Mouse (Mus musculus): ENCODE data around the gene Ucma. TPM values are rescaled to one million over a fixed set of nuclear protein-coding genes. Genes with fewer than 3 reads are reported as not detected.
"Not testable (repeated sequence)": the region's sequence is repeated elsewhere in the genome, so short reads cannot be mapped to it uniquely, and the experiment has no call there.

Ucma gene
- not detected in 2 replicates for total RNA-seq (2017)

DNA sequence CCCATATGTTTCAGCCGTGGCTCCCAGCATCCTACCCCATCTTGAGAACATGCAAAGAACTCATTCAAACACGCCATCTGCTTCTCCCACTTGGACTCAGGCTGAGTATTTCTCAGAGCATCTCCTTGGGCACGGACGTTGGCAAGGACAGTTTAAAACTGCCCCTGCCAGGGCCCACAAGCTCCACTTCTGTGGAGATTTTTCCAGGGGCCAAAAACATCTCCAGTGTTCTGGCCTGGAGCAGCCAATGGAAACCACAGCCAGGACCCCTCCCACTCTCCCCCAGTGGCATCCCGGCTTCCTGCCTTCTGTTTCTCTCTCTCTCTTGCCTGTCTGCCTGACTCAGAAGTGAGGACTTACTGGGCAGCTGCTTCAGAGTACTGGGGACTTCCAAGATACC is at the start of gene Ucma:
Gene Ucma, plus strand, starts transcription at position 316 of the 400 bp plus-strand sequence.
- ATAC-seq (ENCODE audit: extremely low read depth, insufficient number of reproducible peaks, low FRiP score, poor library complexity, severe bottlenecking), result no peak

DNA sequence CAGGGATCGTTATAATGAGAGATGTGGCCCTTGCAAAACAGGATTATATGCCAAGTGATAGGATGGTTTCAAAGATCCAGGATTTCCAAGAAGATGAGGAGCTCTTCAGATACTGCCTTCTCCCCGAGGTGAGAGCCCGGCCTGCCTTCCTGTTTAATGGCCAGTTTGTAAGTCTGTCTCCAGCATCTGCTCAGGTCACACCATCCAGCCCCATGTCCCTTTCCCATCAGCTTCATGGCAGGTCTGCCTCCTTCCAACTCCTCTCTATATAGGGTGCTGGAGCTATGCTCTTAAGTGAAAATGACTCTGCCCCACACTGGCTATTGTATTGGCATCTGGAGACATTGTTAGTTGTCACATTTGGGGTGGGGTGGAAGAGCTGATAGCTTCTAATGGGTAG is 48.5 kb upstream of the Ucma start:
- ATAC-seq (ENCODE audit: extremely low read depth, insufficient number of reproducible peaks, low FRiP score, poor library complexity, severe bottlenecking), result no peak

DNA sequence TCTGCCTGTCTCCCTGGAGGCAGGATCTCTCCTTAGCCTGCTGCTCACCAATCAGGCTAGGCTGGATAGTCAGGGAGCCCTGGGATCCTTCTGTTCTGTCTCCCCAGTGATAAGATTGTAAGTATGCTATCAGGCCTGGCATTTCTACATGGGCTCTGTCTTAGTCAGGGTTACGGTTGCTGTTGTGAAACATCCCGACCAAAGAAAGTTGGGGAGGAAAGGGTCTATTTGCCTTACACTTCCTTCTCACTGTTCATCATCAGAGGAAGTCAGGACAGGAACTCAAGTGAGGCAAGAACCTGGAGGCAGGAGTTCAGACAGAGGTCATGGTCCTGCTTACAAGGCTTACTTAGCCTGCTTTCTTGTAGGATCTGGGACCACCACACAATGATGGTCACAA is 46.7 kb upstream of the Ucma start:
- peak; percentile 83 for ATAC-seq (ENCODE audit: extremely low read depth, insufficient number of reproducible peaks, low FRiP score, poor library complexity, severe bottlenecking)

DNA sequence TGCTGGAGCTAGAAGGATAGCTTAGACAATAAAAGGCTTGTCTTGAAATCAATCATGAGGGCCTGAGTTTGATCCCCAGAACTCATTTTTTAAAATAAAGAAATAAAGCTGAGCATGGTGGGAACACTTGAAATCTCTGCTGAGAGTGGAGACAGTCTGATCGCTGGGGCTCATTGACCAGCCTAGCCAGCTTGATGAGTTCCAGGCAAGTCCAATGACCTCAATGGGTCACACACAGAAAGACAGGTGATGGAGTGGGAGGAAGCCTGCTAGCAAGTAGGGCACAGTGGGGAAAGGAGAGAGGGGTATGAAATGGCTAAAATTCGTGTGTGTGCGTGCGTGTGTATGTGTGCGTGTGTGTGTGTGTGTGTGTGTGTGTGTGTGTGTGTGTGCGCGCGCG is 41.4 kb upstream of the Ucma start:
- no peak for ATAC-seq (ENCODE audit: extremely low read depth, insufficient number of reproducible peaks, low FRiP score, poor library complexity, severe bottlenecking)

- no peak for ATAC-seq (ENCODE audit: extremely low read depth, insufficient number of reproducible peaks, low FRiP score, poor library complexity, severe bottlenecking)
Measured at GRCm38 (mm10) chr2:4937931-4938330, 38.0 kb upstream of the Ucma start.

- no peak for ATAC-seq (ENCODE audit: extremely low read depth, insufficient number of reproducible peaks, low FRiP score, poor library complexity, severe bottlenecking)
Measured at GRCm38 (mm10) chr2:4940861-4941260, 35.1 kb upstream of the Ucma start.

DNA sequence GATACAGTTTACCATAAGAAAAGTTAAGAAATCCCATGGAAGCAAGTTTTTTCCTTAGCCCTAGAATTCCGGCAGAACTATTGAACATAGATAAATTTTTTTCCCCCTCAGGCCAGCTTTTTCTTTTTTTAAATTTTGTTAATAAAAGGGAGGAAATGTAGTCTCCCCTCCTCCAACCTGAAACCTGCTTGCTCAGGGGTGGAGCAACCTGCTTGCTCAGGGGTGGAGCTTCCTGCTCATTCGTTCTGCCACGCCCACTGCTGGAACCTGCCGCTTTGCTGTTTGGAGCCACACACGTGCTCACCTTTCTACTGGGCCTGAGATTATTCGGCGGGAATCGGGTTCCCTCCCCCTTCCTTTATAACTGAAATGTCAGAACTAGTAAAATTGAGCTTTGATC is 26.2 kb upstream of the Ucma start:
- not testable (repeated sequence) for ATAC-seq (ENCODE audit: extremely low read depth, insufficient number of reproducible peaks, low FRiP score, poor library complexity, severe bottlenecking)

GRCm38 (mm10) chr2:4950986-4951385 is 24.9 kb upstream of the Ucma start:
- 0 out of 2 replicates have a peak, but pooled peaks have one; percentile 6 for ATAC-seq (ENCODE audit: extremely low read depth, insufficient number of reproducible peaks, low FRiP score, poor library complexity, severe bottlenecking)

DNA sequence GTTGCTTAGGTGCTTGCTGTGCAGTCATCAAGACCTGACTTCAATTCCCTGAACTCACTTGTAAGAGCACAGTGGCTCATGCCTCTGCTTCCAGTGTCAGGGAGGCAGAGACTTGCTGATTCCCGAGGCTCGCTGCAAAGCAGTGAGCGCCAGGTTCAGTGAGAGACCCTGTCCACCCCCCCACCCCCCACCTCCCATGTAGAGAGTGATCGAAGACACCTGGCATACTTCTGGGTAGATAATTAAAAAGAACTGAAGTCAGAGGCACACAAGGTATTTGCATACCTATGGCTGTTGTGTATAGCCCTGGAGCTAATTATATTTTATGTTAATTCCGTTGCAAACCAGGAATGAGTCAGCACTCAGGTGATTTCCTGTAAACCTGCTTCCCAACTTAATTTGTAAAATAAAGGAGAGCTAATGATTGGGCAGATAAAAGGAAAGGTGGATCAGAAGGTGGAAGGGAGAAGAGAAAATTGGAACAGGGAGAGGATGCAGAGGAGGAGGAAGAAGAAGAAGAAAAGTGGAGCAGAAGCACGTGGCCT is 21.6 kb upstream of the Ucma start:
- ATAC-seq (ENCODE audit: extremely low read depth, insufficient number of reproducible peaks, low FRiP score, poor library complexity, severe bottlenecking), result no peak

- no peak for ATAC-seq (ENCODE audit: extremely low read depth, insufficient number of reproducible peaks, low FRiP score, poor library complexity, severe bottlenecking)
Measured at GRCm38 (mm10) chr2:4958039-4958438, 17.9 kb upstream of the Ucma start.

- ATAC-seq (ENCODE audit: extremely low read depth, insufficient number of reproducible peaks, low FRiP score, poor library complexity, severe bottlenecking), result no peak
Measured at GRCm38 (mm10) chr2:4967806-4968205, 8.1 kb upstream of the Ucma start.

DNA sequence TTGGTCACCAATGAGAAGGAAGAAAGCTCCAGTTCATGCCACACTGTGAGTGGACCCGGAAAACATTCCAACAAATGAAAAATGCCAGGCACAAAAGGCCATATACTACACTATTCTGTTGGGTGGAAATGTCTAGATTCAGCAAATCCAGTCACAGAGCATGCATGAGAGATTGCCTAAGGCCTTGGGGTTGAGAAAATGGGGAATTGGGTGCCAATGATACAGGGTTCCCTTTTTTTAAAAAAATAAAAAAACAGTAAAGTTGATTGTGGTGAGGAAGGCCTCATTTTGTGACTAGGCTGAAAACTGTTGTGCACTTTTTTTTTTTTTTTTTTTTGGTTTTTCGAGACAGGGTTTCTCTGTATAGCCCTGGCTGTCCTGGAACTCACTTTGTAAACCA is 6.8 kb upstream of the Ucma start:
- no peak for ATAC-seq (ENCODE audit: extremely low read depth, insufficient number of reproducible peaks, low FRiP score, poor library complexity, severe bottlenecking)

GRCm38 (mm10) chr2:4978091-4978490 is 2.2 kb downstream of the Ucma start:
- ATAC-seq (ENCODE audit: extremely low read depth, insufficient number of reproducible peaks, low FRiP score, poor library complexity, severe bottlenecking), result no peak

GRCm38 (mm10) chr2:4983987-4984386 is 8.1 kb downstream of the Ucma start:
- no peak for ATAC-seq (ENCODE audit: extremely low read depth, insufficient number of reproducible peaks, low FRiP score, poor library complexity, severe bottlenecking)

DNA sequence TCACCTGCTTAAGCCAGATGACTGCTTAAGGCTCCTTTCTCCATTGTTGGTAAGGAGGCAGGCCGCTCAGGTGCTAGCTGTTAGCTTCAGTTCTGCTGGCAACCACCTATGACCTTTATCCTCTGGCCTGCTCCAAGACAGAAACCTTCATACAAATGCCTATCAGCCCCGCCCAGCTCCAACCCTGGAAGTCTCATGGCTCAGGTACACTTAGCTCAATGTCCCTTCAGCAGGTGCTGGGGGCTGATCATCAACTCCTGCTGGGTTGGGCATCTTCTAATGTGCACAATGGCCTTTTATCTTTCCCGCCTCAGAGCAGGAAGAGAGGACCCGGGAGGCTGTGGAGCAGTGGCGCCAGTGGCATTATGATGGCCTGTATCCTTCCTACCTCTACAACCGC is 9.1 kb downstream of the Ucma start:
- no peak for ATAC-seq (ENCODE audit: extremely low read depth, insufficient number of reproducible peaks, low FRiP score, poor library complexity, severe bottlenecking)

DNA sequence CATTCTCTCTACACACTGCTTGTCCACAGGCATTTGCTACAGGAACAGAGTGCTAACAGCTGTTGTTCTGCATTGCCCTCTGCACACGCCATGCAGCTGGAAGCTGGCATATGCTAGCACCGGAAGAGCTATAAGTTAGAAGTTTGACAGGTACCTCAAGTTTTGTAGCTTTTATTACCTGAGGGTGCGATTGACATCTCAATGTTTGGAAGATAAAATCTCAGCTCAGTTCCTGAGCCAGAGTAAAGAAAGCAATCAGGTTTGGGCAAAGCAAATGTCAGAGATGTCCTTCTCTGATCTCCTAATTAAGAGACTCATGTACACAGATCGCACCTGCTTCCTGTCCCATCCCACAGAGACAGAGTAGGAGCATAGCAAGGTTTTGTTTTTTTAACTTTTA is 10.9 kb downstream of the Ucma start:
- no peak for ATAC-seq (ENCODE audit: extremely low read depth, insufficient number of reproducible peaks, low FRiP score, poor library complexity, severe bottlenecking)

DNA sequence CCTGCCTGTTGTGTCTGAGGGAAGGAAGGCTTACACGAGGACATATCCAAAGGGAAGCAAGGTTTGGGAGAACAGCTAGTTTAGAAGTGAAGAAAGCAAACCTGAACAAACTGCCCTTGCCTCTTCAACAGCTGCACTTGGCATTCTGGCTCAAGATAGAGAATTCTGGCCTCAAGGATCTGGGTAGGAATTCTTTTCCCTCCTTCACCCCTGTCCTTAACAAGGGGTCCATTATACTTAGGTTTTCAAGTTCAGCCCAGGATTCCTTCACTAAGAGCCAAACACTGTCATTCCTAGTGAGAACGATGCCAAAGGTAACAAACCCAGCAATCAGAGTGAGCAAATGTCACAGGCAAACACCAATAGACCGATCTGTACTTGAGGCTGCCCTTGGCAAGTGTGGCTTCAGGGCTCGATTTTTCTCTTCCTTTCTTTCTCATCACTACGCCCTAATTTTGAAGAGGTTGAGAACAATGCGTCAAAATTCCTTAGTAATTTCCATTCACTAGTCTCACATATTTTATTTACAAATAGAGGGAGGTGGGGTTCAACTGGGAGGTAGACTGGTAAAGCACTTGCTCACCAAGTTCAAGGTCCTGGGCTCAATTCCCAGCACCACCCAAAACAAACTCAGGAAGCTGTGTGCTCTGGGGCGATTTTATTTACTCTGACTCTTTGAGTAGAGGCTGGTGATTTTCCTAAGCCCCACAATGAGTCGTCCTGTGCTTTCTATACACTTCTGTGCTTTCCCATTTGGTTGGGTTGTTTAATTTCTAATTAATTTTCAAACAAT is 11.7 kb downstream of the Ucma start:
- ATAC-seq (ENCODE audit: extremely low read depth, insufficient number of reproducible peaks, low FRiP score, poor library complexity, severe bottlenecking), result no peak

GRCm38 (mm10) chr2:4988826-4989424 is 13.0 kb downstream of the Ucma start:
- 0 out of 2 replicates have a peak, but pooled peaks have one; percentile 42 for ATAC-seq (ENCODE audit: extremely low read depth, insufficient number of reproducible peaks, low FRiP score, poor library complexity, severe bottlenecking)

DNA sequence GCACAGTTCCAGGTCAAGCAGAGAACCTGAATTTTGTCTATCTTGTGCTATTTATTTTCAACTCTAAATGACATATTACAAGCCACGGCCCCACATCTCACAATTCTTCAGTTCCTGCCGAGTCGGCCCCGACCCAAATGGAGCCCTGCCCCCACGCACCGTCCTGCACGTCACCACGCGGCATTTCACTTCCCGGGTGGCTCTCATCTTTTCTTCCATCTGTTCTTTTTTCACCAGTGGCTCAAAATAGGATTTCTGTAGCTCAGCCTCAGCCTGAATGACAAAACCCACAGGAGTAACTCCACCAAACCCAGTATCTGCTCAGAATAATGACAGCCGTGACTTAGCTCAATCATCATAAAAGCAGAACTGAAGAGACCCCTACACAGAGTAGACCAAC is 17.7 kb downstream of the Ucma start:
- no peak for ATAC-seq (ENCODE audit: extremely low read depth, insufficient number of reproducible peaks, low FRiP score, poor library complexity, severe bottlenecking)

DNA sequence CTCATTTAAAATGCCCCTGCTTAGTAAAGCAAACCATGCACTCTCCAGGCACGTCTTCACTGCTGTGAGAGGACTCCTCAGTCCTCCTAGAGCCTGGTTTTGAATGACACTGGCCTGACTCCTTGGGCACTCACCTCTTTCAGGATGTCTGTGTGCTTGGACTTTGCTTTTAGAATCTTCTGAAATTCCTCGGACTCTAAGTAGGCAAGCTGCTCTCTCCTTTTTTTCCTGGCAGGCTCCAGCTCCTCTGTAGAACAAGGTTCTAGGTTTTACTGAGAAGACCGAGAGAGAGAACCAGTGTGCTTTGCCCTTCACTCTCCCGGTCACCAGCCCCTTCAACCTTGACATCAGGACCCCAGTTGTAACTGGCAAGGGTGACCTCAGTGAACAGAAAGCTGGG is 18.5 kb downstream of the Ucma start:
- ATAC-seq (ENCODE audit: extremely low read depth, insufficient number of reproducible peaks, low FRiP score, poor library complexity, severe bottlenecking), result no peak
